In genomic region chr12:28841179-28841698, GRCm38 (mm10) we compare ENCODE assay signal across 23 mouse cellular contexts.
A peak's percentile ranks its signal among the peaks of the same experiment; 100 is the strongest.
DNase-seq lines count a peak whose midpoint lies in the region; ATAC-seq and TF ChIP-seq lines count a peak whose summit lies in the region.
"Had no signal": no experiment of that assay in that cellular context is flagged by ENCODE, and none has a peak within 500 bp of the region (broad histone marks: within the 10 kb centered on the region; RNA-seq: fewer than 3 reads in every experiment).

No protein-coding gene starts in this region.

- H3K4me2 ChIP-seq in intestine, embryonic 16.5 days (ENCODE audit: low read depth, low read length): no peak overlapping the region
- no peak overlapping the region for H3K4me2 ChIP-seq in midbrain, postnatal 0 days (ENCODE audit: low read depth, low read length, poor library complexity, severe bottlenecking)
- H3K4me2 ChIP-seq: embryonic facial prominence, embryonic 12.5 days; forebrain, embryonic 13.5 days; forebrain, embryonic 15.5 days had no signal

- no peak overlapping the region for H3K27ac ChIP-seq in intestine, embryonic 16.5 days (ENCODE audit: low read length)
- no peak overlapping the region for H3K27ac ChIP-seq in midbrain, postnatal 0 days (ENCODE audit: low read depth, low read length)
- H3K27ac ChIP-seq: embryonic facial prominence, embryonic 10.5 days; embryonic facial prominence, embryonic 12.5 days; forebrain, embryonic 13.5 days; forebrain, embryonic 15.5 days had no signal

- no peaks in the 10 kb centered on the region for H3K9me3 ChIP-seq in intestine, embryonic 16.5 days (ENCODE audit: control insufficient read depth, low read length)
- H3K9me3 ChIP-seq in midbrain, postnatal 0 days (ENCODE audit: low read length): no peaks in the 10 kb centered on the region
- H3K9me3 ChIP-seq: embryonic facial prominence, embryonic 10.5 days; embryonic facial prominence, embryonic 12.5 days; forebrain, embryonic 13.5 days; forebrain, embryonic 15.5 days; G1E had no signal

- 64% methylated on average over 5 of the region's 5 CpGs for WGBS in intestine, embryonic 16.5 days
- 80% methylated on average over 5 of the region's 5 CpGs for WGBS in midbrain, postnatal 0 days

- H3K27me3 ChIP-seq in intestine, embryonic 16.5 days (replicated peaks; ENCODE audit: control insufficient read depth, insufficient read depth, low read length): no peaks in the 10 kb centered on the region
- no peaks in the 10 kb centered on the region for H3K27me3 ChIP-seq in midbrain, postnatal 0 days (ENCODE audit: insufficient read depth, low read length)
- H3K27me3 ChIP-seq: CH12.LX; embryonic facial prominence, embryonic 12.5 days; forebrain, embryonic 13.5 days; forebrain, embryonic 15.5 days; Patski had no signal

- no peak for TF ChIP-seq CTCF in midbrain, postnatal 0 days (IDR thresholded peaks at IDR 0.05)

- intact Hi-C loops in left cerebral cortex, postnatal 25 days (cut with DNase I): no loop called here

- H3K36me3 ChIP-seq in intestine, embryonic 16.5 days (ENCODE audit: control insufficient read depth, insufficient read depth, low read length): no peaks in the 10 kb centered on the region
- no peaks in the 10 kb centered on the region for H3K36me3 ChIP-seq in midbrain, postnatal 0 days (ENCODE audit: insufficient read depth, low read length)
- H3K36me3 ChIP-seq: embryonic facial prominence, embryonic 10.5 days; embryonic facial prominence, embryonic 12.5 days; forebrain, embryonic 15.5 days had no signal

- no peak overlapping the region for H3K9ac ChIP-seq in intestine, embryonic 16.5 days (ENCODE audit: low read depth, low read length)
- H3K9ac ChIP-seq in midbrain, postnatal 0 days (replicated peaks; ENCODE audit: low read length, poor library complexity, severe bottlenecking): no peak overlapping the region
- H3K9ac ChIP-seq: embryonic facial prominence, embryonic 12.5 days; forebrain, embryonic 13.5 days; forebrain, embryonic 15.5 days; forebrain, postnatal 0 days had no signal

- ATAC-seq in cerebellum, adult (ENCODE audit: insufficient number of reproducible peaks, low FRiP score, low TSS enrichment): peak; percentile 63; the same call in 1 of the 2 replicates
- peak; percentile 68 for ATAC-seq in intestine, embryonic 16.5 days
- ATAC-seq in midbrain, postnatal 0 days (ENCODE audit: low FRiP score): no peak
- ATAC-seq: activated CD4-positive, CD25-positive, alpha-beta regulatory T cell, adult 4 months; CD4-positive, CD25-positive, alpha-beta regulatory T cell, adult 4 months; forebrain, embryonic 13.5 days; forebrain, embryonic 15.5 days; forebrain, postnatal 0 days; Patski had no signal

- no peak overlapping the region for H3K4me3 ChIP-seq in intestine, embryonic 16.5 days (ENCODE audit: low read length)
- no peak overlapping the region for H3K4me3 ChIP-seq in midbrain, postnatal 0 days (ENCODE audit: low read depth, low read length)
- H3K4me3 ChIP-seq: embryonic facial prominence, embryonic 10.5 days; embryonic facial prominence, embryonic 12.5 days; forebrain, embryonic 13.5 days; forebrain, embryonic 15.5 days had no signal

- DNase-seq in cerebellum, postnatal 10 days: no peak
- no peak for DNase-seq in left cerebral cortex, postnatal 25 days (ENCODE audit: low spot score in 2 of 2)
- no peak for DNase-seq in midbrain, postnatal 0 days (ENCODE audit: low spot score)
- DNase-seq: adrenal gland, adult 2 months; adrenal gland, postnatal 14 days; adrenal gland, postnatal 36 days; B cell, adult 2 months; cerebellum, adult 11 months; cerebellum, adult 8-10 months; cerebellum, adult 9-11 months; cerebellum, postnatal 25 days; forebrain, postnatal 0 days had no signal

- peaks cover 3% of the 10 kb centered on the region; the same call in 1 of the 2 replicates for H3K4me1 ChIP-seq in intestine, embryonic 16.5 days (ENCODE audit: control insufficient read depth, insufficient read depth, low read length)
- H3K4me1 ChIP-seq in midbrain, postnatal 0 days (ENCODE audit: insufficient read depth, low read length): 0 out of 2 replicates have a peak, but pooled peaks cover 2% of the 10 kb centered on the region
- H3K4me1 ChIP-seq: embryonic facial prominence, embryonic 10.5 days; embryonic facial prominence, embryonic 12.5 days; forebrain, embryonic 13.5 days; forebrain, embryonic 15.5 days had no signal
